Mouse (Mus musculus) myocyte (in vitro differentiated cells): ENCODE measurements around the gene Map4k5.

Source experiments
- POLR2AphosphoS2 ChIP-seq: IDR thresholded peaks from one replicate; pipeline ENCODE4 v1.6.1; 2011; ENCODE audit warnings: low read depth, control low read depth; ENCODE audit not compliant: insufficient read length
- REST ChIP-seq: IDR thresholded peaks from one replicate; pipeline ENCODE4 v1.6.1; 2011; ENCODE audit warnings: mild to moderate bottlenecking, control low read depth, moderate library complexity; ENCODE audit not compliant: insufficient read depth, insufficient read length
- TCF12 ChIP-seq: IDR thresholded peaks from one replicate; pipeline ENCODE4 v1.6.1; 2011; ENCODE audit warnings: mild to moderate bottlenecking, control low read depth; ENCODE audit not compliant: poor library complexity, insufficient read depth, severe bottlenecking

- TF ChIP-seq POLR2AphosphoS2 (no peak), REST (no peak), TCF12 (no peak)
Measured at GRCm38 (mm10) chr12:69941655-69942329, 48.8 kb upstream of the Map4k5 start.
